Mouse (Mus musculus) monocyte, adult 2 months (primary cell): ENCODE results near the gene Gm44503.

Experiments used
- DNase-seq, 2 experiments: peaks; one replicate each; pipeline ENCODE4 v3.0.0; 2022; ENCODE audit warnings: low spot score in 2 of 2, low read depth in 1 of 2

The Gm44503 gene

DNA sequence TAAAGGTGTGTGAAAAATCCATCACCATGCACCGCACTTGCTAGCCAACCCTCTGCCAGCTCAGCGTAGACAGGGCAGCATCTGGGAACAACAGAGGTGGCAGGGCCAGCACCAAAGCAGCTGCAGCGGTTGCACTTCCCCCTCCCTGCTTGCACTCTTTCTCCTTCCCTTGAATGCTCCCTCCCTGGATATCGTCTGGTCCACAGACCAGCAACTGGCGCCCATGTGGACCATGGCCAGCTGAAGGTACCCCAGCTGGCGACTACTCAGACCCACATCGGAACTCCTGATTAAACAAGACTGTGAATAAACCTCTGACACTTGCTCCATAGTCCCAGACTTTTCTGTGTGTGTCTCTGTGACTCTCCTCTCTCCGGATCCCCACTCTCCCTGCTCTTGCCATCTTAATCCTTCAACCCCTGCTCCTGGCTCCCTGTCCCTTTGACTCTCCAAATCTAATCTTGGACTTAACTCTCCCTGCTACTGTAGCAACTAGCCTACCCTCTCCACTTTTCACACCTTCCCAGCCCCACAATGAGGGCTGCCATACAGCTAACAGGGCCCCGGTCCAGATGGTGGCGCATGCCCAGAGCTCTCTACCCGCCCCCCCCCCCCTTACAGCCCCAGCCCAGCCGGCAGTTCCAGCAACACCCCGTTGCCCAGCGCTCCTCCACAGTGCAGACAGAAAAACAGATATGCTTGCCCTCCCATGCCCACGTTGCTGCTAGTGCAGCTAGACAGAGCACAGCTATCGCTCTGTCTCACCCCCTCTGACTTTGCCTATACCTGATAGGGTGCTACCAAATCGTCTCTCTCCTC, 67.4 kb downstream of the Gm44503 start:
- DNase-seq: no peak

DNA sequence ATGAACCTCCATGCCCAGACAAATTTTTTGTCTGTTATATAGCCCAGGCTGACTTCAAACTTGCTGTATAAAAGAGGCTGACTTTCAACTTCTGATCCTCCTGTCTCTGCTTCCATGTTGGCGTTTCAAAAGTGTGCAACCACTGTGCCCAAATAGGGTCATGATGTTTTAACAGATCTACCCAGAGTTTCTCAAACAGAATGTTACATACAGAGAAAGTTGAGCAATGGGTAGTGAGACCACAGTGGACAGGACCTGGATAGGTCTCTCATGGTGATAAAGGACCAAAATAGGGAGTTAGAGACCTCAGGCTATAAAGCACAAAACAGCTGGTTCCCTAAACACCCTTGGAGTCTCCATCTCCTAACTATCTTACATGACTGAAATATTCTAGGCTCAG, 71.8 kb downstream of the Gm44503 start:
- DNase-seq: no peak

DNA sequence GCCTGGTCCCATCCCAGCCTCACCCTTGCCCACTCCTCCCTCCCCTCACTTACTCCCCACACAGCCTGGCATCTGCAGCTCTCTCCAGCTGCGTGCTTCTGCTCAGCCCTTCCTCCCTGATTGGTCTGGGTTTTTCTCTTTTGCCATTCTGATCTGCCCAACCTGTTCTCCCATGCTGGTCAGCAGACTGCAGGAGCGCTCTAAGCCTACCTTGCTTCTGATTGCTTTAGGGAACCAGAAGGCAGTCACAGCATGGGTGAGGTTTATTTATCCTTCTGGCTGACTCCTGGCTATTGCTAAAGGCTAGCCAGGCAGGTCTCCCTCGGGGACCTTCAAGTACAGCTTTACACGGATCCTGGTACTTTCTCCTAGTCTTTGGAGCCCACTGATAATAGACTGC, 72.8 kb downstream of the Gm44503 start:
- DNase-seq: no peak

DNA sequence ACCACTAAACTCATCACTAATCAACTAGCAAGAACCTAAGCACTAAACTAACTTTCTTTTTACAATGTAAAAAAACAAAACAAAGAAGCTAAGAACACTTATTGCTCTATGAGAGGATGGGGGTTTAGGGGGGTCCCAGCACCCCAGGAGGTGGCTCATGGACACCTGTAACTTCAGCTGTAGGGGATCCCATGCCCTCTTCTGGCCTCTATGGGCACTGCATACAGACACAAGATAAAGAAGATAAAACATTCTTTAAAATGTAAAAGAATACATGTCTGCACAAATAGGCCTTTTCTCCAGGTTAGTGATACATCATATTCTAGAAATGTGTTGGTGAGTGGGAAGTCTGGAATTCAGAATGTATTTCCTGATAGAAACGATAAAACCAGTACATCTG, 74.8 kb downstream of the Gm44503 start:
- no peak for DNase-seq

DNA sequence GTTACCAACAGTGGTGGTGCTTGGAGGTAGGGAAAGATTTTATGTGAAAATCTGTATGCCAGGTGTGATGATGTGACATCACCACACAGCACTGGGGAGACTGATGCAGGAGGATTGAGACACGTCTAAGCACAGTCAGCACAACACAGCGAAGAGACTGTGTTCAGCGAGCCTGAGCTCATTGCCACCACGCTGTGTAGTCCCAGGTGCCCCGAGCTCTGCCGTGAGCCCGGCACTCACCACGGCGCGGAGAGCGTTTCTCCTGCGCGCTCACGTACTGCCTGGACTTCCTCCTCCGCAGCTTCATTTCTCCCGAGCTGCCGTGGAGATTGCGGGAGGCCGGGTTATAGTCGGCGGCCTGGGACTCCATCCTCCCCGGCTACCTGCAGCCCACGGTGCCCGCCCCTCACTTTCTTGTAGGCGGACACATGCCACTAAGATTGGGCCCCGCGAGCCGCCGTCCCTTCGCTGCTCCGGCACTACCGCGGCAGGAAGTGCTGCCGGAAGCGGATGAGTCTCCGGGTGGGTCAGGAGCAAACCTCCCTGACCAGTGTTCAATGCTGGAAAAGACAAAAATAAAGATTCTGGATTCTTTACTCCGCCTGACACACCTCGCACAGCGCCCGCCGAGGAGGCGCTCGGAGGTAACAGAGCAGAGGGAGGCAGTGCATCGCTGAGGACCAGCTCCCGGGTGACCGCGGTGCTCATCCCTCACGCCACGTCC, 80.7 kb downstream of the Gm44503 start:
- DNase-seq: peak; percentile 48 to 62

DNA sequence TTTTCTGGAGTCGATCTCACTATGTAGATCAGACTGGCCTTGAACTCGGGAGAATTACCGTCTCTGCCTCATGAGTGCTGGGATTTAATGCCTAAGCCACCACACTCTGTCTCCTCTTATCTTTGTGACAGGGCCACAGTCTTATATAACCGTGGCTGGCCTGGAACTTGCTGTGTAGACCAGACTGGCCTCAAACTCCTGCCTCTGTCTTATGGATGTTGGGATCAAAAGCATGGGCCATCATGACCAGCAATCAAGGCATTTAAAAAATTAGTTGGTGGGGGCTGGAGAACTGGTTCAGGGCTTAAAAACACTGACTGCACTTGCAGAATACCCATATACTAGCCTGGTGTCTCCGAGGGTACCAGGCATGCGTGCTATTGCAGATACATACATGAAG, 81.4 kb downstream of the Gm44503 start, which contains the start of gene Pigb:
Gene Pigb, minus strand, starts transcription at position 299 of the 400 bp plus-strand sequence.
- DNase-seq: no peak

DNA sequence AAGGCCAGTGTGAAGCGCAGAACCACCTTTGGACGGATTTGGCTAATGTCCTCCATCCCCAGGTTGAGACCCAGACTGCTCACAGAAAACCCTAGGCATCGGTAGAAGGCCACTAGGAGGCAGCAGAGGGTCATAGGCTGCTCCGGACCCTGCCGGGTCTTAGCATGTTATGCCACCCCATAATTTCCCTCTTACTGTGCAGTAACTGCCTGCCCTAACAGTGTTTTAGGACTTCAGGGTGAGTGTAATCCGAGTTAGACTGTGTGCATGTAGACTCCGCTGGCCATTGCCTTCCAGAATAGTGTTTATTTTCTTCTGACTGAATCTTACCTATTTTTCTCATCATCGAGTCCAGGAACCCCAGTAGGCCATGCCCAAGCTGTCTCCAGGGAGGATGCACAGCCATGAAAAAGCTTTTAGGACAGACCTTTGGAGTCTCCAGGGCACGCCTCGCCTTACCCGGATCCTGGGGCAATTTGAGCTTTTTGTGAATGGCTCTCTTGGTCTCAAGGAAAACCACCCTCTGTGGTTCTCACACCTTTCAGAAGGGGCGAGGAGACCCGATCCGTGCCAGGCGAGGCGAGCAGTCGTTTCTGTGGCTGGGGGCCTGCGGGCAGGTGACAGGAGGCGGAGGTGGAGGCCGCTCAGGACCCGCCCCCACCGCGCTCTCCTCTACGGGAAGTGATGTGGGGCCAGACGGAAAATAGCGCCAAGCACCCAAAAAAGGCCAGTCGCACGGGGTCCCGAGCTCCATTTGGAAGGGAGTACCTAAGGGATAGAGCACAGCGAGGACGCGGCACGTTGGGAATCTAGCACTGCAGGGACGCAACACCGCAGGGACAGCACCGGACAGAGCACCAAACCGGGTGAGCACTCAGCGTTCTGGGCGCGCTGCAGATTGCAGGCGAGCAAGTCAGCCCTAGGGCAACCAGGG, 85.8 kb downstream of the Gm44503 start, which contains the start of gene Rab27a:
Gene Rab27a, plus strand, starts transcription at position 709 of the 934 bp plus-strand sequence.
- DNase-seq: peak; percentile 55 to 74

DNA sequence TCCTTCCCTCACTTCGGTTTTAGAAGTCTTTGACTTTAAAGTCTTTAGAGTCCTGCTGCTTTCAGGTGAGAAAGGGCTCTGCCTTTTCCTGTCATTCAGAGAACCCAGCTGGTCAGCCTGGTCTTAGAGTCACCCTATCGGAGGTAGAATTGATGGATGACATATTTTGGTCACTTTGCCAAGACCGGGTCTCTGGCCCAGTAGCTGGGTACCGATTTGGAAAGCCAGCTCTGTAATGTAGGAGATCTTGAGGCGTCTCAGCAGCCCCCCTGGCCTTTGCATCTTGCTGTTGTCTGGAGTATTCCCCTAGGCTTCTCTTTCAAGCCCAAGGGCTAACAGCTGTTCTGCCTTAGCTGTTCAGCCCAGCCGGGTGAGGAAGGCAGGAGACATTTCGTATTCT, 86.6 kb downstream of the Gm44503 start:
- no peak for DNase-seq

DNA sequence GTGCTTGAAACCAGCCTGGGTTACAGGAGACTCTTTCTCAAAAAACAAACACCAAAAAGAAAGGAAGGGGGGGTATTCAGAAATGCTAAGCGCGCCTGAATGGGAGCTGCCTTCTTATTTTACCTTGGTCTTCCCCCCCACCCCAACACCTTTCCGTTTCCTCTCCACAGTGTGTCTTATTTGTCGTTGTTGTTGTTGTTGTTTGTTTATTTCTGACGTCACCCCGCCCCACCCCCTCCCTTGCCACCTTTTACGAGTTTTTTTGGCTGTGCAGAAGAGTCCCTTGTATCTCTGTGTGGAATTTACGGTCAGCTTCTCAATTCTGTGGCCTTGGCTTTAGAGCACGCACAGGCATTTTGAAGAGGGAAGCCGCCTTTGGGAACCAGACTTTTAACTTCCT, 87.1 kb downstream of the Gm44503 start:
- no peak for DNase-seq

DNA sequence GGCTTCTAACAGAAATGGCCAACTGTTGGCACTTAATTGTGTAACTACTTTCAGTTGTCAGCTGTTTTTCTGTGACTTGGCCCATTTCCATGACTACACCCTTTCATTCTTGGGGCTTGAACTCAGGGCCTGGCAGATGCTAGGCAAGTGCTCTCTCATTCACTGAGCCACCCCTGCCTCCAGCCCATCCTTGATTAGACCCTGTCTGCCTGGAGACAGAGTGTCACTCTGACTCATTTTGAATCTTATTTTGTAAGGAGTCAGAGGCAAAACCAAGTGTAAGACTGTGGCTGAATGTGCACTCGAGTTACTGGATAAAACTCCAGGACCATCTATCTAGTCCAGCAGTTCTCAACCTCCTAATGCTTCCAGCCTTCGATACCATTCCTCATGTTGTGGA, 89.3 kb downstream of the Gm44503 start:
- no peak for DNase-seq

DNA sequence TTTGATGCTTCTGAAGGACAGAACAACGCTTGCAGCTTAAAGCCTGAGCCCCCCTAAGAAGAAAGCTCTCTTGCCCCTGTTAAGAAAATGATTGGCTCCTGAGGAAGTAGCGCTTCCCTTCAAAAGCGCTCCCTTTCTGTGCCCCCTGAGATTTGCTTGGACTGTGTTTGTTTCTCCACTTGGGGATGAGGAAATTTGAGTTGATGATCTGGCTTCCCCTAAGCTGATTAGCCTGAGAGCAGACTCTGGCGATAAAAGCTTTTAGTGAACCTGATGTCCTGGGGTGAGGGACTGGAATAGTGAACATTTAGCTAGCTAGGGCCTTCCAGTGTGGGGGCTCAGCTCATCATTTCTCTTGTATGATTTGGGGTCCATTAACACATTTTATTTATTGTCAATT, 90.3 kb downstream of the Gm44503 start:
- no peak for DNase-seq

DNA sequence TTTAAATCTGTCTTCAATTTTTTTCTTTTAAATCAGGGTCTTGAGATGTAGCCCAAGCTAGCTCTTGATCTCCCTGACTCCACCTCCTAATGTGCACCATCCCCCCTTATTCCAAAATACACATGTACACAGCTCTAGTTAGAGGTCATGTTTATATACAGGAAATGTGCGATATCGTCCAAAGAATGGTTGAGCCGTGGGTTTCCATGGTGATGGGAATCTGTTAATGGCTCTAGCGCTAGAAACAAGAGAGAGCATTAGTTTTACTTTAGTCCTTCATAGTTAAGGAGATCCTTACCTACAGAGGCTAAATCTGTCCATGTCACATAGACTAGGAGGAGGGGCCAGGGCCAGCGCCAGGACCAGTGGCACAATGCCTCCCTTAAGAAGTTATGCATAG, 91.2 kb downstream of the Gm44503 start:
- no peak for DNase-seq

DNA sequence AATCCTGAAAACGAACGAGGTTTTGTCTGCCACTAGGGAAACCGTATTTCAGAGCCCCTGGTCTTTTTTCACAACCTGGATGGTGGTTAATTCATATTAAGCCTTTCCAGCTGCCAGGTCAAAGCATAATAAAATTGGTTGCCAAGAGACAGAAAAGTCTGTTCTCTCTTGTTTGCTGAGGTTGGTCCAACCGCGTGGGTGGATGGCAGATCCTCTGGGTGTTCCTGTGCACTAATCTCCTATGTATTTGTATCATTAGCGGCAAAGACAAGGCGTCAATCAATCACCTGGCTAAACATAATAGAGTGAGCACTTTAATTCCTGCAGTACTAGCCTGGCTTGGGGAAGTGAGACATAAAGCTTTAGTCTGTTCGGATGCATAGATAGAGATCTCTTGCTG, 92.0 kb downstream of the Gm44503 start:
- DNase-seq: no peak

DNA sequence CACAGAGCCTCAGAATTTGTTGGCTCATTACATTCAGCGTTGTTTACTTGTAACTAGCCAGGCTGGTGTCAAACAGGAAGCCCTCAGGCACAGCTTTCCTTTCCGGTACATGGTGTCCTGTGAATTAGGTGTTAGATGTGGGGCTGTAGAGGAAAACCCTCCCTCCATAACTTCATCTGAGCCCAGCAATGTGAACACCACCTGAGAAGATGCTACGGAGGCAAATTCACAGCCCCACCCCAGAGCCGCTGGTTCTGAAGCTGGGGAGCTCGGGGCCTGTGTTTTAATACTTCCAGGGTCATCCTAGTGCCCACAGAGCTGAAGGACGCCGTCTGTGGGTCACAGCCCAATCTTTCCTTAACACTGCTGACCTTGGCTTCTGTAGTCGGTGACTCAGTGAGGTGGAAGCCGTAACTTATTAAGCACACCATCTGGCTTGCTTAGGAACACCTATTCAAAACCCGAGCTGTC, 96.8 kb downstream of the Gm44503 start:
- no peak for DNase-seq

DNA sequence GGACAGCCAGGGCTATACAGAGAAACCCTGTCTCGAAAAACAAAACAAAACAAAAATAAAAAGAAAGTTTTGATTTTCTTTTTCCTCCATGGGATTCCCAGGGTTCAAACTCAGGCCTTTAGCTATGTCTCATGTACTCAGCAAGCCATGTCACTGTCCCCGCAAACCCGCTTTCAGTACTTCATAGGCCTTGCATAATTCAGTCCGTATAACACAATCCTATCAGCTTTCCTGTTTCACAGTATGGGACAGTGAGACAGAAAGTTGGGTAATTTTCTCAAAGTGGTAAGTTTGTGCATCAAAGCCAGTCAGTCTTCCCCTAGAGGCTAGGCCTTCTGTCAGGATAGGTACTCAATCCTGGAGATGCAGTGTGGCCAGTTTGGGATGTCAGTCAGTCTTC, 100.6 kb downstream of the Gm44503 start:
- DNase-seq: no peak

DNA sequence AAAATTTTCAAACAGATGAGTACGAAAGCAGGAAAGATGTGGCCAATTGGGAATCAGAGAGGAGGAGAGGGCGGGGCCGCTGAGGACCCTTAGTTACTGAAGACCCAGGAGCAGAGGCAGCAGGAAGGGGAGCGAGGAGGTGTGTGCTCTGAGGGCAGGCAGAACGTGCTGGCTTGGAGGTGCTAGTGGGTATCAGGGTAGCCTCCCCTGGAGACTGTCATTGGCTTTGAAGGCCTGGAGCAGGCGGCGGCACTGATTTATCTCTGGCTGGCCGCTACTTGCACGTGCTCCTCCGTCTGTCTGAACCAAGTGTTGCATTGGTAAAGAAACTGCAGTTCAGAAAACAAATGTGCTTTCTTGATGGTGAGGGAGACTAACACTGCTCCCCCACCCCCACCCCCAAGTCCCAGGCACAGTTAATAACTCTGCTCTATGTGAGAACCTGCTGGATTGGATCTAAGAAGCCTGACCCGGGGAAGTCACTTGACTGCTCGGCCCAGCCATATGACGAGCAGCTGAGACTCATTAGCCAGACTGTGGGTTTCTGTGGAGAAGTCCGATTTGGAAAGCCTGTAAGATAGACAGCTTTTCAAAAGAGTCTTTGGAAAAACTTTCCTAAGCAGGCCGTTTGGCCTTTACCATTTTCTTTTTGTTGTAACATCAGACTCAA, 105.1 kb downstream of the Gm44503 start:
- no peak for DNase-seq
